Mouse (Mus musculus) liver, embryonic 14.5 days (tissue): ENCODE measurements around the gene Zfp423.

Experiments used
- CTCF ChIP-seq: IDR thresholded peaks from 2 replicates; pipeline ENCODE4 v1.5.1; 2016; ENCODE audit warnings: antibody characterized with exemption, low read depth, control low read depth
- EP300 ChIP-seq: IDR thresholded peaks from 2 replicates; pipeline ENCODE4 v1.6.1; 2016; ENCODE audit warnings: antibody characterized with exemption, low read depth

DNA sequence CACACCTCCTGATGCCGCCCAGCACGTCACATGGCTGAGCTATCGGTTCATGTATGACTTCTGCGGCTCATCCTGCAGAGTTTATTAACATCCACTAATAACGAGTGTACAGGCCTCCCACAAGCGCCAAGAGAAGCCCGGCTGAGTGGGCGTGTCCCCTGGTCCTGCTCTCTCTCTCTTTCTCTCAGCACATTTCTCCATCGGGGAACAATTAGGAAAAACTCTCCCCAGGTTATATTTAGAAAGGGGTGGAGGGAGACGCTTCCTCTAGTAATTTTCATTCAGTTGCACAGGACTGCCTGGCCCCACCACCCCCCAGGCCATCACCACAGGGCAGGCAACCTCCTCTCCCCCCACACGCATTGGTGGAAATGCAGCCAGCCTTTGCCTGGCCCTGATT lies 137.2 kb downstream of the Zfp423 start:
- TF ChIP-seq EP300, result no peak
- no peak for TF ChIP-seq CTCF
